Mouse (Mus musculus) heart, embryonic 15.5 days (tissue): Measurements from ENCODE around the gene Capn12. TPM values are rescaled to one million over a fixed set of nuclear protein-coding genes. Genes with fewer than 3 reads are reported as not detected.

ENCODE experiments used
- ATAC-seq: fragments of 200-750 bp; cut with Nextera tagmentation; replicated peaks from 2 replicates; pipeline ENCODE4 v1.8.0; 2017; ENCODE audit warnings: low read depth, moderate TSS enrichment; ENCODE audit not compliant: insufficient number of reproducible peaks, insufficient read depth, low FRiP score
- H3K27ac ChIP-seq: fragments of 300-500 bp; sonication (generic); 2 replicates; pipeline ENCODE4 v1.5.1; 2015; ENCODE audit warnings: mild to moderate bottlenecking, inconsistent platforms
- H3K27me3 ChIP-seq: fragments of 300-500 bp; sonication (generic); 2 replicates; pipeline ENCODE4 v1.6.1; 2015; ENCODE audit warnings: inconsistent platforms
- H3K36me3 ChIP-seq: fragments of 300-500 bp; sonication (generic); 2 replicates; pipeline ENCODE4 v1.6.1; 2015; ENCODE audit warnings: mild to moderate bottlenecking, inconsistent platforms
- H3K4me1 ChIP-seq: fragments of 300-500 bp; sonication (generic); replicated peaks from 2 replicates; pipeline ENCODE4 v1.6.1; 2015; ENCODE audit warnings: inconsistent platforms
- H3K4me2 ChIP-seq: fragments of 300-500 bp; sonication (generic); 2 replicates; pipeline ENCODE4 v1.6.1; 2015; ENCODE audit warnings: inconsistent platforms, mild to moderate bottlenecking, moderate library complexity
- H3K4me3 ChIP-seq: fragments of 300-500 bp; sonication (generic); 2 replicates; pipeline ENCODE4 v1.5.1; 2015; ENCODE audit warnings: mild to moderate bottlenecking, inconsistent platforms
- H3K9ac ChIP-seq: fragments of 300-500 bp; sonication (generic); 2 replicates; pipeline ENCODE4 v1.6.1; 2015; ENCODE audit warnings: mild to moderate bottlenecking, inconsistent platforms
- H3K9me3 ChIP-seq: fragments of 300-500 bp; sonication (generic); replicated peaks from 2 replicates; pipeline ENCODE4 v1.6.1; 2016; ENCODE audit warnings: inconsistent platforms
- WGBS: fragments of 180-500 bp; shearing (Covaris S2); methylation state at CpG from one replicate; pipeline ENCODE4 v1.1.7; 2015; ENCODE audit warnings: mixed read lengths; 5-methylcytosine and 5-hydroxymethylcytosine counted together
- polyA plus RNA-seq: library from polyadenylated mRNA; unstranded; fragments of >200 nt; fragmentation: Nextera tagmentation; extraction: Ambion mirVana; gene quantifications from 2 replicates; pipeline ENCODE4 v1.2.1, GENCODE M21; 2015

Gene Capn12
- polyA plus RNA-seq, 1 experiment from 2014 or later: 0.33 TPM

GRCm38 (mm10) chr7:28932421-28933041 lies 51.3 kb downstream of the Capn12 start:
- H3K27ac ChIP-seq: peak overlapping the region; percentile 65
- H3K4me1 ChIP-seq: peaks cover 80% of the 10 kb centered on the region
- no peaks in the 10 kb centered on the region for H3K36me3 ChIP-seq
- no peak overlapping the region for H3K4me3 ChIP-seq
- no peaks in the 10 kb centered on the region for H3K27me3 ChIP-seq
- ATAC-seq: no peak
- no peaks in the 10 kb centered on the region for H3K9me3 ChIP-seq
- H3K4me2 ChIP-seq: no peak overlapping the region
- WGBS: 54% methylated on average over 6 of the region's 6 CpGs
- H3K9ac ChIP-seq: no peak overlapping the region

GRCm38 (mm10) chr7:28933825-28934224 lies 52.6 kb downstream of the Capn12 start:
- H3K9ac ChIP-seq: no peak overlapping the region
- ATAC-seq: no peak
- H3K4me1 ChIP-seq: peaks cover 88% of the 10 kb centered on the region

GRCm38 (mm10) chr7:28936787-28937186 lies 55.6 kb downstream of the Capn12 start:
- H3K27ac ChIP-seq: peak overlapping the region; percentile 97
- no peaks in the 10 kb centered on the region for H3K9me3 ChIP-seq
- H3K9ac ChIP-seq: peak overlapping the region; percentile 44
- H3K4me3 ChIP-seq: no peak overlapping the region
- H3K36me3 ChIP-seq: no peaks in the 10 kb centered on the region
- H3K4me2 ChIP-seq: peak overlapping the region; percentile 6; the same call in 1 of the 2 replicates
- H3K27me3 ChIP-seq: no peaks in the 10 kb centered on the region
- 57% methylated on average over 4 of the region's 4 CpGs for WGBS
- ATAC-seq: no peak
- peaks cover 90% of the 10 kb centered on the region for H3K4me1 ChIP-seq

More at GRCm38 (mm10) chr7:28933825-28934224, 52.6 kb downstream of the Capn12 start:
- WGBS: 90% methylated on average over 2 of the region's 2 CpGs
- Histone ChIP-seq H3K9me3 (no peaks in the 10 kb centered on the region), H3K36me3 (no peaks in the 10 kb centered on the region), H3K27me3 (no peaks in the 10 kb centered on the region), H3K4me3 (no peak overlapping the region), H3K4me2 (no peak overlapping the region), H3K27ac (0 out of 2 replicates have a peak overlapping the region, but pooled peaks have one; percentile 20)

- no peak for ATAC-seq
- H3K4me2 ChIP-seq: no peak overlapping the region
- 0 out of 2 replicates have a peak overlapping the region, but pooled peaks have one; percentile 20 for H3K9ac ChIP-seq
- no peaks in the 10 kb centered on the region for H3K9me3 ChIP-seq
- no peaks in the 10 kb centered on the region for H3K27me3 ChIP-seq
- H3K36me3 ChIP-seq: no peaks in the 10 kb centered on the region
- no peak overlapping the region for H3K4me3 ChIP-seq
- peak overlapping the region; percentile 97 for H3K27ac ChIP-seq
- peaks cover 93% of the 10 kb centered on the region for H3K4me1 ChIP-seq
- WGBS: 72% methylated on average over 4 of the region's 4 CpGs
Measured at GRCm38 (mm10) chr7:28938654-28939053, 57.4 kb downstream of the Capn12 start.

- Histone ChIP-seq H3K27ac (peak overlapping the region; percentile 97), H3K4me1 (peaks cover 93% of the 10 kb centered on the region), H3K4me2 (0 out of 2 replicates have a peak overlapping the region, but pooled peaks have one; percentile 17), H3K9me3 (no peaks in the 10 kb centered on the region), H3K9ac (peak overlapping the region; percentile 20), H3K36me3 (no peaks in the 10 kb centered on the region), H3K4me3 (no peak overlapping the region), H3K27me3 (no peaks in the 10 kb centered on the region)
- ATAC-seq: peak; percentile 59; the same call in 1 of the 2 replicates
- 44% methylated on average over 7 of the region's 7 CpGs for WGBS
Measured at GRCm38 (mm10) chr7:28939418-28940183, 58.4 kb downstream of the Capn12 start.

- H3K9me3 ChIP-seq: no peaks in the 10 kb centered on the region
- H3K27ac ChIP-seq: peak overlapping the region; percentile 97
- 0 out of 2 replicates have a peak overlapping the region, but pooled peaks have one; percentile 20 for H3K9ac ChIP-seq
- H3K36me3 ChIP-seq: no peaks in the 10 kb centered on the region
- 43% methylated on average over 4 of the region's 4 CpGs for WGBS
- no peaks in the 10 kb centered on the region for H3K27me3 ChIP-seq
- no peak overlapping the region for H3K4me2 ChIP-seq
- no peak for ATAC-seq
- peaks cover 95% of the 10 kb centered on the region for H3K4me1 ChIP-seq
- no peak overlapping the region for H3K4me3 ChIP-seq
Measured at GRCm38 (mm10) chr7:28941129-28941528, 59.9 kb downstream of the Capn12 start.

GRCm38 (mm10) chr7:28941542-28941941 lies 60.3 kb downstream of the Capn12 start:
- Histone ChIP-seq H3K36me3 (no peaks in the 10 kb centered on the region), H3K4me2 (no peak overlapping the region), H3K4me3 (no peak overlapping the region), H3K9me3 (no peaks in the 10 kb centered on the region), H3K9ac (peak overlapping the region; percentile 21; the same call in 1 of the 2 replicates), H3K27ac (peak overlapping the region; percentile 97), H3K27me3 (no peaks in the 10 kb centered on the region), H3K4me1 (peaks cover 95% of the 10 kb centered on the region)
- WGBS: 38% methylated on average over 4 of the region's 4 CpGs
- ATAC-seq: no peak

Other genes starting within 250 kb of the Capn12 start
- gene Fbxo27, start 188.6 kb upstream of the Capn12 start, polyA plus RNA-seq: 3.4 and 3.9 TPM in 2 replicates
- 7.7 and 9.7 TPM in 2 replicates for gene Fbxo17, start 164.6 kb upstream of the Capn12 start, polyA plus RNA-seq
- gene Mrps12, start 139.6 kb upstream of the Capn12 start, polyA plus RNA-seq: 102 and 109 TPM in 2 replicates
- gene Sars2, start 139.4 kb upstream of the Capn12 start, polyA plus RNA-seq: 16.8 and 20.6 TPM in 2 replicates
- gene Ccer2, start 125.2 kb upstream of the Capn12 start, polyA plus RNA-seq: not detected in 2 replicates
- 50.3 and 58.4 TPM in 2 replicates for gene Sirt2, start 114.7 kb upstream of the Capn12 start, polyA plus RNA-seq
- gene Nfkbib, start 113.9 kb upstream of the Capn12 start, polyA plus RNA-seq: 26.6 and 35.8 TPM in 2 replicates
- 2.8 and 7.3 TPM in 2 replicates for gene Rinl, start 92.5 kb upstream of the Capn12 start, polyA plus RNA-seq
- 152 and 158 TPM in 2 replicates for gene Hnrnpl, start 72.9 kb upstream of the Capn12 start, polyA plus RNA-seq
- gene Ech1, start 56.2 kb upstream of the Capn12 start, polyA plus RNA-seq: 224 and 234 TPM in 2 replicates
- gene Lgals4, start 47.6 kb upstream of the Capn12 start, polyA plus RNA-seq: 8.2 and 9.1 TPM in 2 replicates
- gene Lgals7, start 17.6 kb upstream of the Capn12 start, polyA plus RNA-seq: 1.7 and 2.7 TPM in 2 replicates
- gene Actn4, start 80.9 kb downstream of the Capn12 start, polyA plus RNA-seq: 236 and 281 TPM in 2 replicates
- 239 and 261 TPM in 2 replicates for gene Eif3k, start 100.4 kb downstream of the Capn12 start, polyA plus RNA-seq
- gene Map4k1, start 100.6 kb downstream of the Capn12 start, polyA plus RNA-seq: 2.8 and 7.6 TPM in 2 replicates
- gene Ryr1, start 243.8 kb downstream of the Capn12 start, polyA plus RNA-seq: 0.09 and 0.15 TPM in 2 replicates